Mouse (Mus musculus): ENCODE data around the gene Abhd13.

DNA sequence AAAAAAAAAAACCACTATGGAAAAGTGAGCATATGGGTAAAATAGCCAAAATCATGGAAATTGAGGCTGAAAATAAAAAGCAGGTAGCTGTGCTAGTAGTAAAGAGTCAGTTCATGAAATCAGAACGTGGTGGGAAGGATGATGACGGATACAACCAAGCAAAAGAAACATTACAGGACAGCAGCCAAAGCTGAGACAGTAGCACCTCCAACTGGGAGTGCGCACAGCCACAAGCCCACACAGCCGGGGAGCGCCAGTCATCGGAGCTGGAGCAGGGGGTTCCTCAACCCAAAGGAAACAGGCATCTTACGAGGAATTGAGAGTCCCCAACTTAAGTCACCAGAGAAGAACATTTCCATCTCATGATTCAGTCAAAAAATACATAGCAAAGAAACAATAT lies 26.6 kb downstream of the Abhd13 start:
- TF ChIP-seq GATA1 (IDR thresholded peaks at IDR 0.05; ENCODE audit: borderline replicate concordance, low read length) = no peak
- no peak for TF ChIP-seq FLI1 (IDR thresholded peaks at IDR 0.05; ENCODE audit: low read length)

Data from megakaryocyte, embryonic 14.5 days (primary cell).